Mouse (Mus musculus) lung, adult 2 months (tissue): Measurements from ENCODE around the gene Soga1.

Experiments used
- CTCF ChIP-seq: fragments of 200-500 bp; IDR thresholded peaks from 2 replicates; pipeline ENCODE4 v1.5.1; 2011; ENCODE audit warnings: mild to moderate bottlenecking, low read length, control low read depth; ENCODE audit not compliant: insufficient read depth
- POLR2A ChIP-seq: fragments of 200-500 bp; IDR thresholded peaks from 2 replicates; pipeline ENCODE4 v1.6.1; 2011; ENCODE audit warnings: low read depth, mild to moderate bottlenecking, control low read depth, low read length, borderline replicate concordance; ENCODE audit errors: extremely low read depth

GRCm38 (mm10) chr2:157127370-157127769, 48.3 kb upstream of the Soga1 start:
- TF ChIP-seq CTCF: no peak
- TF ChIP-seq POLR2A: no peak
